Mouse (Mus musculus): ENCODE measurements around the gene Pcif1.

The Pcif1 gene

DNA sequence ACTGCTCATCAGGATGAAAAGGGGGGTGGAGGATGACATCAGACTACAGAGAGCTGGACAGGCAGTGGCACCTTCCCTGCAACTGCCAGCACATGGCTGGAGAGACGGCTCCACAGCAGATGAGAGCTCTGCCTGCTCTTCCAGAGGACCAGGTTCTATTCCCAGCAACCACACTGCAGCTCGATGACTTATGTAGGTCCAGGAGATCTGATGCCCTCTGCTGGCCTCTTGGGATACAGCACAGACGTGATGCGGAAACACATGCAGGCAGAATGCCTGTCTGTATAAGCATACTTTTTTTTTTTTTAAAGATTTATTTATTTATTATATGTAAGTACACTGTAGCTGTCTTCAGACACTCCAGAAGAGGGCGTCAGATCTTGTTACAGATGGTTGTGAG, 39.2 kb downstream of the Pcif1 start:
- no peak for DNase-seq (ENCODE audit: extremely low read depth, low read depth, low spot score)

DNA sequence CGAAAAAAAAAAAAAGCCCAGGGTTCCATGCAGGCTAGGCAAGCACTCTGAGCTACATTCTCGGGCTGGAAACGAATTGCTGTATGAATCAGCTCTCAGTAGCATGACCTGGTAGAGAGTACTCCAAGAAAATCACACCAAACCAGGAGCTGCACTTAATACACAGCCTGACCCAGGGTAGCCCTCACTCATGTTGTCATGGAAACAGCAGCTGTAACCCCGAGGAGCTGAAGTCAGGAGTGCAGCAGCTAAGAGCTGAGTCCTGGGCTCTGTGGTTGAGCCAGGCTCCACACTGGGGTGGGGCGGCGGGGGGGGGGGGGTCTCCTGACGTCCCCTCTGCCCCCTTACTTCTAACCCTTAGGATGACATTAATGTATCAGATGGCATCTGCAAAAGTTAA, 42.9 kb downstream of the Pcif1 start:
- no peak for DNase-seq (ENCODE audit: extremely low read depth, low read depth, low spot score)

DNA sequence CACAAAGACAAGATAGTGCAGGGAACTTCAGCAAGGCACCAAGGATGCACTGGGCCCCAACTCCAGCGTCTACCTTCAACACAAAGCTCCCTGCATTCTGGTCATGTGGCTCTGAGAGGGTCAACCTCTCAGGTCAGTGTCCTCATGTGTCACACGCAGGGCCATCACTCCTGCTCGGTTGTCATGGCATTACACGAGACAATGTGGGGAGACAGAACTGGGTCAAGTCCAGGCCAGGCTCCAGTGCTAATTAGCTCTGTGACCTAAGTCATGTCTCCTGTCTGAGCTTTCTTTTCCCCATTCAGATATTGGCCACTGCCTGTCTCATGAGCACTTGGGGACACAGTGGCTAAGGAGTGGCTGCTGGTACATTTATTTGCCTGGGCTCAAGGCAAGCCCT, 44.2 kb downstream of the Pcif1 start:
- DNase-seq (ENCODE audit: extremely low read depth, low read depth, low spot score) = no peak

DNA sequence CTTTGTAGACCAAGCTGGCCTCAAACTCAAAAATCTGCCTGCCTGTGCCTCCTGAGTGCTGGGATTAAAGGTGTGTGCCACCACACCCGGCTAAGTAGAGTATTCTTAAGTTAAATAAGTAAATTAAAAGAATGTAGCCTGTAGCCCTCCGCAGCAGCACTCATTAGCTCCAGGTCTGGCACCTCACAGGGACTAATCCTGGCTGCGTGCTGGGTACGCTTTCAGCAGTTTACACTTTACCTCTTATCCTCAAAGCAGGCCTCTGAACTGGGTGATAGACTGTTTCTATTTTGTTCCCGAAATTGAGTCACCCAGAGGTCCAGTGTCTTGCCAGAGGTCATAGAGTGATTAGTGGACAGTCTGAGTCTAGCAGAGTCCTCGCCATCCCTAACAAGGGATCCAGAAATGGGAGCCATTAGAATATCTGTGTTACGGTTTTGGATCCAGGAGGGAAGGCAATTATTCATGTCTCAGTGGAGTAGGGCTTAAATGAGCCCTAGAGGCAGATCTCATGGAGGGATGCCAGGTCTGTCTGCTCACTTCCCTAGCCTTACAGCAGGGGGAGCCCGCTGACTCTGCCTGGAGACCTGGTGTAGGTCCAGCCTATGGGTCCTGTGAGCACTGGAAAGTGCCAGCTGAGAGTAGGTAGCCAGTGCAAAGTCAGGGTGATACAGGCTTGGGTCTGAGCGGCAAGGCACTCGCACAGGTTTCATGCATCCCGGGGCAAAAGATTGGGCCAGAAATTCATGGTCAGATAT, 45.2 kb downstream of the Pcif1 start:
- DNase-seq (ENCODE audit: extremely low read depth, low read depth, low spot score) = no peak

DNA sequence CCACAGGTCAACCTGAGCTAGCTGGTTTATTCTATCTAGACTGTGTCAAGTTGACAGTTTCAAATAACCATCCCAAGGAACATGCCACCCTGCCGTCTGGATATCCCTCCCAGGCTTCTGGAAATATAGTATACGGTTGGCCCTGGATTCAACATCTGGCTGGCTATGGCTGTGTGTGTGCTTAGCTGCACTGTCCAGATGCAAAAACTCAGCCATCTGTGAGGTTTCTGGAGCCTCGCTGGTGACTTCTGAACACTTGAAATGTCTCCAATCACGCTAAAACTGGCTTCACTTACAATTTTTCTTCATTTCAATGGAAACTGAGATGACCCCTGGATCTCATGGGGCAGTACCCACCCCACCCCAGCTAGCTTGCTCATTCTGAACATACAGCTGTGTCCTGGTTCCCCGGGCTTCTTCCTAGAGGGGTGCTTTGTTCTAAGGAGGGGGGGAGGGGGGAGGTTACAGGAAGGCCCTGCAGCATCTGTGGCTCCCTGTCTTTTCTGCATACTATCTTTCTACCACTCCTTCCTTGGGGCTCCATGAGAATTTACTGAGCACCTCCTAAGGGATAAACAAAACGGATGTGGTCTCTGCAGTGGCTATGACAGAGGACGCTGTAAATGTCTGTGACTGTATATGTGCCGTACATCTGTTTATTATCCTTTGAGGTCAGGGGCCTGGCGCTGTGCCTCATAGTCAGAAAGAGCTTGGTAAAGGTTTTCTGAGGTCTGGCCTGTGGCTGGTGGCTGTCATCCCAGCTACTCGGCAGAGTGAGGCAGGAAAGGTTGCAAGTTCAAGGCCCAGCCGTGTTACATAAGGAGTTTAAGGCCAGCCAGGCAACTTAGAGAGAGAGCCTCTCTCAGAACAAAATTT, 51.8 kb downstream of the Pcif1 start:
- DNase-seq (ENCODE audit: extremely low read depth, low read depth, low spot score) = no peak

DNA sequence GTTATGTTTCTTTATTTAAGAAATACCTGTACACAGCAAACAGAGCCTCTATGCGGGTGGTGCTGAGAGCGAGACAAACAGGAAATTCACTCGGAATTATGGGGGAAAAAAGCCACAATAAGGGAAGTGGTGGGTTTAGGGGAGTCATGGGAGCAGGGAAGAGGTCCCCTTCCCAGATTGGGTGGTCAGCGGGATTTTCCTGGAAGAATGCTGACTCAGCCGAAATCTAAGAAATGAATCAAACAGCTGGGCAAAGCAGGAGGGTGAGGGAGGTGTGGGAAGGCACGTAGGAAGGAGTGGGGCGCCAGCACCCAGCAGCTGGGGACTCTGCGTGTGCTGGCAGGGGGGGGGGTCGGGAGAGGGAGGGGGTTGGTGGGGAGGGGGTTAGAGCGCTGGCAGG, 54.4 kb downstream of the Pcif1 start:
- DNase-seq (ENCODE audit: extremely low read depth, low read depth, low spot score) = no peak

DNA sequence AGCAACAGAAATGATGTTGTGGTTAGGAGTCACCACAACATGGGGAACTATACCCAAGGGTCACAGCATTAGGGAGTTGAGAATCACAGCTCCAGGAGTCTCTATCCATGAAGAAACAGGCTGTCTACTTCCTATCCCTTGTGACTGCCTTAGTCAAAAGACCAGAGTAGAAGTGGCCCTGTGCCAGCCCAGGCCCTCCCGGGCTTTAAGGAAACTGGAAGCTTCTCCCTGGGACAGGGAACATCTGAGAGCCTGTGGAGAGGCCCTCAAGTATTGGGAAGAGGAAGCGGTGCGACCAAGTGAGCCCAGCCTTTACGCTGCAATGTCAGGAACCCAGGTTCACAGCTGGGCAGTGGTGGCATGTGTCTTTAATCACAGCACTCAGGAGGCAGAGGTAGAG, 56.9 kb downstream of the Pcif1 start:
- DNase-seq (ENCODE audit: extremely low read depth, low read depth, low spot score) = no peak

DNA sequence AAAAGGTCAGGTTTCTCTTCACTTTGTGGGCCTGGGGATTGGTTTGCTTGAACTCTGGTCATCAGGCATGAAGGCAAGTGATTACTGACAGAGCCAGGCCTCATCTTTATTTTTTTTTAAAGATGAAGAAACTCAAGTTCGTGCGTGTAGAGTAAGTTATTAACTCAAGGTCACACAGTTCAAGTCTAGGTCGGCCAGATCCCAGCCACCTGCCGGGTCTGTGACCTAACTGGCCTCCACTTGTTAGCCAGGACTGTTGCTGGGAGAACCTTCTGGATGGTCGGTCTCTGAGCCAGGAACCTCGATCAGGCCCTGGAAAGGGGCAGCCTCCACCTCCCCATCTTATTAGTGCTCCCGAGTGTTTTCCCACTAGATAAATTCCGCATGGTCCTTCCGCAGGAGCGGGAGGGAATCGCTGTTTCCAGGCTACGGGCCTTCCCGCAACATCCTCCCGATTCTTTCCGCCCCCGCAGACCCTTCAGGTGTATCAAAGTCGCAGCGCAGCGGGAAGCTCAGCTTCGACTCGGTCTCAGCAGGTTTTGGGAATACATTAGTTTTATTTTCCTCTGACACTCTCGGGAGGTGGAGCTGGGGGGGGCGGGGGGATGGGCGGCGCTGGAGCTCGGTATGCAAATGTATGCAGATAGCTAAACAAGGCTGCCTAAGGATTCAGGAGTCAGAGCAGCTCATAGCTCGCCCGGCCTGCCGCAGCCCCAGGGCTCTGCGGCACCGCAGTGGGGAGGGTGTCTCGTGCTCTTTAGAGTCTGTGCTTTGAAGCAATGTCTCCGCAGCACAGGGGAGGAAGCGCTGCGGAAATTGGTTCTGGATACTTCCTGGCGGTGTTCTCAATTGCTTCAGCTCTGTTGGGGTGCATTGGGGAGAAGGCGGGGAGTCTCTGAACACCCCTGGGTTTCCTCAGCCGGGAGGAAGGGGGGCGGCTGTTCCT, 59.3 kb downstream of the Pcif1 start:
- DNase-seq (ENCODE audit: extremely low read depth, low read depth, low spot score) = no peak

DNA sequence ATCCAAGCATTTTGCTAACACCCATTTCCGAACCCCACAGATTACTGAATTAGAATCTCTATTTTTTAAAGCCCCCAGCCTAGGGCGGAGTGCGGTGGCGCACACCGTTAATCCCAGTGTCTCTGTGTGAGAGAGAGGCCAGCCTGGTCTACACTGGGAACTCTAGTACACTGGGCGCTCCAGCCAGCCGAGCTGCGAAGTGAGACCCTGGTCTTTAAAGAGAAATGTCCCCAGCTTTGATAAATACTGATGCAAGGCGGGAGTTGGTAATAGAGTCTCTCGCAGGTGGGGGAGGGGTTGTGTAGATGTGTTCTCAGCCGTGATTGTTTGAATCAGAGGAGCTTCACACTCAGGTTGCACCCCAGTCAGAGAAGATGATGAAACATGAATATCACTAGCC, 60.0 kb downstream of the Pcif1 start:
- no peak for DNase-seq (ENCODE audit: extremely low read depth, low read depth, low spot score)

DNA sequence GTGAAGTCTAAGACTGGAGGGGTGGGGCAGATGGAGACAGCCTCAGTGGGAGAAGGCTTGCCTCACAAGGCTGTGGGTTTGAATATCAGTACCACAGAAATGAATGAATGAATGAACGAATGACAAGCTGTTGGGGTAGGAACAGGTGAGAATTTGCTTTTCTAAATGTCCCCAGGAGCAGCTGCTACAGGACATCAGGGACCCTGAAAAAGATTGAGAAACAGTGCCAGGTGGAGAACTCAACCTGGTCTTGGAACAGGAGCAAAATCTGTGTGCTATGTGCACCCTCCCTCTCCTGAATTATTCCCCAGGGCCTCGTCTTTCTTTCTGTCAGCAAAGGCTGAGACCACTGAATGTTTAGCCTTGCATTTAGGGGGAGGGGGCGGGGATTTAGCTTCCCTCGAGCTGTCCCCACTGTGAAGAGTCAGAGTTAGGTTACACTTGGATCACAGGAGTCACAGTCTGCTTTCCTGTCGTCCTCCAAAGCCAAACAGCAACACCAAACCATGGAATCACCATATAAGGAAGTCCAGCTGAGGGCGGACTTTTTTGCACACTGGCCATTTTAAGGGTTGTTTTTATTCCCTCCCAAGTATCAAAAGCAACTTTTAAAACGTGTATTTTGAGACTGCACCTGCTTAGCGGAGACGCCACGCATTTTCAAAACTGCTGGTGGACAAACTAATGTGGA, 61.2 kb downstream of the Pcif1 start, which contains the start of gene Mmp9:
Gene Mmp9 (plus strand): TSS at position 641 of the 691 bp plus-strand sequence.
- DNase-seq (ENCODE audit: extremely low read depth, low read depth, low spot score) = no peak

DNA sequence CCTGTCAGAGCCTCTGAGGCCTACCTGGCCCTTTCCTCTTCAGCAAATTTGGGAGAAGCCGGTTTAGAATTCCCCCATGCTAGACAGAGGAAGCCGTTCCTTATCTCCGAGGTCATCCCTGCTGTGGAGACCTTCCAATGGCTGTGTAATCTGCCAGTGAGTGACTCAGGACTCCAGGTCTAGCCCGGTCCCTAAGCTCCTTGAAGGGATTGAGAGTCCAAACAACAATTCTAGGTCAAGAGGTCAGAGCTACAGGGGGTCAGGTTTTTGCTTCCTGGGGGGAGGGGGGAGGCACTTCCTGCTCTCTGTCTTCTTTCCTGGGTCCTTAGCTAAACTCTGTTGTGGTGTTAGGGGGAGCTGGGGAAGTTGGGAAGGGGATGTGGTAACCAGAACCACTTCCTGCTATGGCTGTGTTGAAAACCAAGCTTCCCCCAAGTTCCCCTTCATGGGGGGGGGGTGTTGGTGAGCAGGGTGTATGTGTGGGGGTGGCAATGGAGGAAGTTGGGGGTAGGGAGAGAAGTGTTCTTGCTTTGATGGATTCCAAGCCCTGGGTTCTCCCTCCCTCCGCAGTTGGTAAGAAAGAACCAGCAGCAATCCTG, 63.7 kb downstream of the Pcif1 start:
- no peak for DNase-seq (ENCODE audit: extremely low read depth, low read depth, low spot score)
